Mouse (Mus musculus) lung, postnatal 25 days (tissue): ENCODE measurements around the gene Hbb-y.
"Not testable (repeated sequence)": the region's sequence is repeated elsewhere in the genome, so short reads cannot be mapped to it uniquely, and the experiment has no call there.

Source experiments
- DNase-seq: peaks from one replicate; pipeline ENCODE4 v3.0.0; 2022; ENCODE audit warnings: low spot score

Gene Hbb-y

DNA sequence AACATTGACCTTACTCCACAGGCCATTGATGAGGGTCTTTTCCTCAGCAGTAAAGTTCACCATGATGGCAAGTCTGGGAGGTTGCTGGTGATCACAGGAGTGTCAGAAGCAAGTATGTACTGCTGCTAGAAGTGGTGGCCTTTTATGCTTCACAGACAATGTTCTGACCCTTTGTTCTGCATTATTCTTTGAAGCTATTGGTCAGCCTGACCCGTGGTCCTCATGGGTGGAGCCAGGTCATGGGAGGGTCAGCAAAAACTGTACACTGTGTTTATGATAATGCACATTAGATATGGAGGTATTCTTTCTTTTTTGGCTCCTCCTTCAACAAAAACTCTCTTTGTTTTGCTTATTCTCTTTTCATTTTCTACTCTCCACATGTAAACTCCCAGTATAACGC lies at the start of gene Hbb-y:
Gene Hbb-y (minus strand): TSS at position 127 of the 400 bp plus-strand sequence.
- no peak for DNase-seq

DNA sequence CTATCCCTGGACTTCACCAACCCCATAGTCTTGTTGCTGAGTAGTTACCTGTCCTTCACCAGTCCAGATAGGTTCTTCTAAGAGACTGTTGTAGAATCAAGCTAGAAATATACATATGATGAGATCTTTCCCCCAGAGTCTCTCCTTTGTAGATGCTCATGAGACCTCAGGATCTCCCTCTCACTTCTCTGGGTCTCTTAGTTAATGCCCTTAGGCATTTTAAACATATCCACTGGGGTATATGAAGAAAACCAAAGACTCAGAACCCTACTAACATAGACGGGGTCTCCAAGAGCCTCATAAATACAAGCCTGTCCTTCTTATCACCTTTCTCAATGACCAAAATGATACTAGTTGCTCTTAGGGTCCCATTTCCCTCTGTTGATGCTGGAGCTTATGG lies 41.4 kb upstream of the Hbb-y start, which contains the start of gene Olfr64:
Gene Olfr64 (minus strand): TSS at position 101 of the 400 bp plus-strand sequence.
- no peak for DNase-seq

DNA sequence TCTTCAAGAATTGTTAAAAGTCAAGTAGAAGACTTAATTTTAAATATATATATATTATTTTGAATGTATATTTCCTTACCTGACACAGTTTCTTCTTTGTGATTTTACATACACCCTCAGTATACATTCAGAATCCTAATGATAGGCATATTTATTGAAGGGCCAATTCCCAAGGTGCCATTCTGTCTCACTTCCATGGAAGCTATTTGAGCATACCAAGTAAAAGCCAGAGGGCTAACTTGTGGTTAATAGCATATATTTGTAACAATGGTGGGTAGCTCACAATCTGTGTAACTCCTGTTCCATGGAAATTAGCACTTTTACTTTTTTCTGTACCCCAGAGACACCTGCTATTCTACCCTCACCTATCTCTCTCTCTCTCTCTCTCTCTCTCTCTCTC lies 33.1 kb upstream of the Hbb-y start, which contains the start of gene Olfr66:
Gene Olfr66 (minus strand): TSS at position 101 of the 400 bp plus-strand sequence.
- DNase-seq, result no peak

GRCm38 (mm10) chr7:103877093-103877492 lies 24.1 kb upstream of the Hbb-y start:
- no peak for DNase-seq

DNA sequence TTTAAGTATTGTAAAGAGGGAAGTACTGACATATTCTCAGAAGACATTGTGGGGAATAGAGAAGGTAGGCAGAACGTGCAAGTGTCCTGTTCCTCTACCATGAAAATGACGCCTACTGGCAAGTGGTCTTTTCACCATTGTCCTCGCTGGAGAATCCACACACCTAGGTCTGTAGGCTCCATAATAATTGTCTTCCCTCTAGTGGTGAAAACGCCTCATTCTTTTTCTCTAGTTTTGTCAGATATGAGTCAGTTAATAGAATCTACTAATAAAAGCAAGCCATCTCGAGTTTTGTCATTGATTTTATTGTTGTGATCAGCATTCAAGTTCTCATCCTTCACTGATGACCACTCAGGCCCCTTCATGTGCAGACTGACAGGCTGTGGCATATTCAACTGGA lies 21.4 kb upstream of the Hbb-y start:
- DNase-seq, result no peak

DNA sequence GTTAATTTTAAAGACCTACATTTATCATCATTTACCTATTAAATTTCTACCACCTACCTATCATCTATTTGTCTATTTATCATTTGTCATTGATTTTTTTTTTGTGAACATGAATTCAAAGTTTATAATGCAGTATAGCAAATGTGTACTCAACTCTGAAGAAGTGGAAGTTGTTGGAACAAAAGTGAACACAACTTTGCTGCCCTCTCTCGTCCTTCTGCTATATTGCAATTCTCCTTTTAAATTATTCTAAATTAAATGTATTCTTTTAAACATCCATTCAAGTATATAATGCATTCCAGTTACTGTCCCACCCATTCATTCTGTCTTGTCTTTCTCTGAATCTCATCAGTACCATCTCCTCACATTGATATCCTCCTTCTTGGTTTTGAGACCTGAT lies 20.0 kb upstream of the Hbb-y start:
- no peak for DNase-seq

GRCm38 (mm10) chr7:103870667-103871066 lies 17.7 kb upstream of the Hbb-y start:
- DNase-seq, result no peak

DNA sequence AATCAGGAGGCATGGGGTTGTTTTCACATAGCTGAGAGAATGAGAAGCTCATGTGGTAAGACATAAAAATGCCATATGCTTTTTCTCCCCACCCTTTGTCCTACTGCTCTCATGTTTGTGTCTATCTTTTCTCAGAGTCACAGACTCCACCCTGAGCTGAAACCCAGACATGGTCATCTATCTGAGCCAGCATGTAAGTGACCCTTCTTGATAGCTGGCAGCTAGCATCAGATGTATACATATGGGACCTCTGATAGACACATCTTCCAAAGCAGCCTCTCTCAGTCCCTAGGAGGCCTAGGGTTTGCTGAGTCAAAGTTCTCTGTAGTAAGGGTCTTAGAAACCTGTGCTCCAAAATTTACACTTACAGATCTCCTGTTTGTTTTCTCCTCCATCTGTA lies 12.7 kb upstream of the Hbb-y start:
- DNase-seq, result no peak

DNA sequence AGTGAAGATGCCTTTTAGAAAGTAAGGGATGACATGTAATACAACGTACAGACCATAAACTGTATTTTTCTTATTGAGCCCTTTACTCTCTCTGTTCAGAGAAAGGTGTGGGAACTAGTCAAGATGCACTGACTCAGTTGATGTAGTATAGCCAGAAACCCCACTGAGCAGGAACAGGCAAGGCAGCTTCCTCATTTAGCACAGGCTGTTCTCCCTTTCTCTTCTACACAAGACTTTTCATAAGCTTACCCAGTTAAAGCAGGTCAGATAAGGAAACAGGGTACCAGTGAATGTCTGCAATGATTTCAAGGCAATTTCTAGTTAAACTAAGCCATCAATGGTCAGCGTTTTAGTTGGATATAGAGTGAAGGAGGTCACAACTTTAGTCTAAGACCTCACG lies 8.5 kb upstream of the Hbb-y start:
- no peak for DNase-seq

DNA sequence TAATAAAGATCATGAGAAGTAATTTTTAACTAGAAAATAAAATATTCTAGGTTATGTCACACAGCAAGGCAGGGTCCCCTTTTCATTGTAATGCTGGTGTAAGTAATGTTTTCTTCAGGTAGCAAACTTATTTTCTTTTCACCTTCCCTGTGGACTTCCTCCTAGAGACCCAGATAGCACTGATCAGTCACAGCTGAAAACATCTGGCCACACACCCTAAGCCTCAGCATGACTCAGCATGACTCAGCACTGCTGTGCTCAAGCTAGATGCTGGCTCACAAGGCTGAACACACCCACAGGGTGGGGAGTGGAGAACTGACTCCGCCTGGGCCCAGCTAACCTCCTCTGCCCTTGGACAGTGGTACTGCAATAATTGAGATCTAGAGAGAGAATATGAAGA lies 7.8 kb upstream of the Hbb-y start:
- DNase-seq, result no peak

DNA sequence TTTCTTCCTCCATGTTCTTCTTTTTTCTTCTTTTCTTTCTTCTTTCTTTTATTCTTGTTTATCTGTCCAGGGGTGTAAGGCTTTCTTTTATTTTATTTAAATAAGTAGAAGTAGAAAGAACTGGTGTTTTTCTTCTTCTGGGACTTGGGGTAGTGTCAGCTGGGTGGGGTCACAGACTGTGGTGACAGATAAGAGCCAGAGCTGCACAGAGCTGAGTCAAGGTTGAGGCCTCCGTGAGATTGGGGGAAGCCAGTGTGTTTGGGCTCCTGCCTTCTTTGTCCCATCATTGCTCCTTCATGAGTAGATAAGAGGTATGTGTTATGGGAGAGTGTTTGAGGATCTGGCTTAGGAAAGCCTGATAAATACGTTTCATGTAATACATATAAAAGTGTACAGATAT lies 6.1 kb upstream of the Hbb-y start:
- DNase-seq, result no peak

GRCm38 (mm10) chr7:103854669-103855068 lies 1.7 kb upstream of the Hbb-y start:
- no peak for DNase-seq

DNA sequence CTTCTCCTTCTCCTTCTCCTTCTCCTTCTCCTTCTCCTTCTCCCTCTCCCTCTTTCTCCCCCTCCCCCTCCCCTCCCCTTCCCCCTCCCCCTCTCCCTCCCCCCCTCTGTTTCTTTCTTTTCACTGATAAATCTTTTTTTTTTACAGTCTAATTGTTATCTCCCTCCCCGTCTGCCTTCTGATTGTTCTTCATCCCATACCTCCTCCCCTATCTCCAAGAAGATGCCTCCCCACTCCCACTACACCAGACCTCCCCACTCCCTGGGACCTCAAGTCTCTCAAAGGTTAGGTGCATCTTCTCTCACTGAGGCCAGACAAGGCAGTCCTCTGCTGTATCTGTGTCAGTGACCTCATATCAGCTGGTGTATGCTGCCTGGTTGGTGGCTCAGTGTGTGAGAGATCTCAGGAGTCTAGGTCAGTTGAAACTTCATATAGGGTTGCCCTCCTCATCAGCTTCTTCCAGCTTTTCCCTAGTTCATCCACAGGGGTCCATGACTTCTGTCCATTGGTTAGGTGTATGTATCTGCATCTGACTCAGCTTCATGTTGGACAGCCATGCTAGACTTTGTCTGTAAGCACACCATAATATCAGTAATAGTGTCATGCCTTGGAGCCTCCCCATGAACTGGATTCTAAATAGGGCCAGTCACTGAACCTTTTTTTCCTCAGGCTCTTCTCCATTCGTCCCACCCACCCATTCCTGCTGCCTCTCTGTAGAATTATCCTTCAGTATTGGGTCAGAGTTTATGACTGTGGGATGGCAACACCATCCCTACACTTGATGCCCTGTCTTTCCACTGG lies 8.3 kb downstream of the Hbb-y start:
- DNase-seq, result no peak

GRCm38 (mm10) chr7:103843034-103843433 lies 10.0 kb downstream of the Hbb-y start, which contains the start of gene Hbb-bh1:
Gene Hbb-bh1 (minus strand): TSS chr7:103843164.
- no peak for DNase-seq

GRCm38 (mm10) chr7:103840268-103840667 lies 12.7 kb downstream of the Hbb-y start, which contains the start of gene Hbb-bh2:
Gene Hbb-bh2 (minus strand): TSS chr7:103840520.
- no peak for DNase-seq

DNA sequence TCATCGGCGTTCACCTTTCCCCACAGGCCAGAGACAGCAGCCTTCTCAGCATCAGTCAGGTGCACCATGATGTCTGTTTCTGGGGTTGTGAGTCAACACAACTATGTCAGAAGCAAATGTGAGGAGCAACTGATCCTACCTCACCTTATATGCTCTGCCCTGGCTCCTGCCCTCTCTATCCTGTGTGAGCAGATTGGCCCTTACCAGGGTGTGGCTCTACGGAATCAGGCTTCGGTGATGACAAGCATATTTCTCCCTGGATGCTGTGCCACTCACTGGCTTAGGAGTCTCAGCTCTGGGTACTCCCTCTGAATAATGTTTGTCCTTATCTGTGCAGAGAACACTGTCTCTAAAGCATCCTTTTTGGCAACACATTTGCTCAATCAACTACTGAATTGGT lies 25.2 kb downstream of the Hbb-y start, which contains the start of gene Hbb-bs:
Gene Hbb-bs (minus strand): TSS at position 289 of the 400 bp plus-strand sequence.
- no peak for DNase-seq

GRCm38 (mm10) chr7:103827139-103827538 lies 25.9 kb downstream of the Hbb-y start:
- DNase-seq, result not testable (repeated sequence)

DNA sequence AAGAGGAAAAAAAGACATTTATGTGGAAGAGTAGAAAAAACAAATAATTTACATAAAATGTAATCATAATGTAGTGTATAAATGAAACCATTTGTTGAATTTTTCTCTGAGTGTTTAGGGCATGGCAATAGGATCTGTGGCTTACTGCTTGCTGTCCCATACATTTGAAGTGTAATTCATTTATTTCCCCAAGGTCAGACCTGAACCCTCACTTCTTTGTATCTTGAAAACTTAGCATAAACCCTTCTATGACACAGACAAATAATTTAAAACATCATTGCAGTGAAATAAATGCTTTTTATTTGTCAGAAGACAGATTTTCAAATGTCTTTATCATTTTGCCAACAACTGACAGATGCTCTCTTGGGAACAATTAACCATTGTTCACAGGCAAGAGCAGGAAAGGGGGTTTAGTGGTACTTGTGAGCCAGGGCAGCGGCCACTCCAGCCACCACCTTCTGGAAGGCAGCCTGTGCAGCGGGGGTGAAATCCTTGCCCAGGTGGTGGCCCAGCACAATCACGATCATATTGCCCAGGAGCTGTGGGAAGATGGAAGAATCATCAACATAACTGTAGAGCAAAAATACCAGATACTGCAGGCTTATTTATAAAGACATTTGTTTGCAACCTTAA lies 26.6 kb downstream of the Hbb-y start:
- no peak for DNase-seq

DNA sequence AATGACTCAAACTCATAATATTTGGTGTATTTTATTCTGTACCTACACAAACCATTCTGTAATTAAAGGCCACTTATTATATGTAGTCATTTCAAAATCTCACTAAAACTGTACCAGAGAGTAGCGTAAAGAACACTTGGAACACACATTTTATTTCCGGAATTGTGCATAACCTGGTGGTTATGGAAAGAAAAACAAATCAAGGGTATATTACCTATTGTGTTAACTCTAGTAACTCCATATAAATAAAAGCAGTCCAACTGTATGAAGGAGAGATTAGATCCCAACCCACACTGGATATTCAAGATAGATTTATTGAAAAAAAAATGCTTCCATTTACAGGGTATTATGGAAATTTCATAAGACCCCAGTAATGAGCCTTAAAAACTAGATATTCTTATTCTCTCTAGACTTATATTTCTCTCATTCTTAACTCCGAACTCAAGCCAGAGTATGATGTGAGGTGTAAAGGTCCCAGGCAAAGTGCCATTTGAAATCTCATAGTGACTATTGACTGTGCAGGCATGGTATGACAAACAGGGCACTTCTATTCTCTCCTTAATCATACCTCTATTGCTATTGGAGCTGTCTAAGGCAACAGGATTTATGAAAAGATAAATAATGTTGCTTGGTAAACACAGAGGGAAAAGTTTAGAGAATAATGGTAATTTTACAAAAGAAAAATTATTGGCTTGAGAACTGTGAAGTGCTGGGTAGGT lies 27.3 kb downstream of the Hbb-y start:
- DNase-seq, result no peak

- DNase-seq, result no peak
Measured at GRCm38 (mm10) chr7:103824597-103824996, 28.4 kb downstream of the Hbb-y start.

DNA sequence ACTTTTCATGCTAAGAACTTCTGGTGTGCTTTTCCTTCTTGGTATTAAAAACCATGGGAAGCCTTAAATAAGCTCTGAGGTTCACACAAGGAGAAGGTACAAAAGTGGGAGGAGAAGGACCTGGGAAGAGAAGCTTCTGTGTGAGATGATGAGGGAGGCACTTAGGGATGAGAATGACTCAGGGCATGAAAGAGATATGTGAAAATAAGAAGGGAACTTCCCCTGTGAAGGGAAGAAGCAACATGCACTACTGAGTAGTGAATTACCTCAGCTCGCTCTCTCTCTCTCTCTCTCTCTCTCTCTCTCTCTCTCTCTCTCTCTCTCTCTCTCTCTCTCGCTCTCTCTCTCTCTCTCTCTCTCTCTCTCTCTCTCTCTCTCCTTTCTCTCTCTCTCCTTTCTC lies 37.9 kb downstream of the Hbb-y start:
- DNase-seq, result not testable (repeated sequence)

- DNase-seq, result no peak
Measured at GRCm38 (mm10) chr7:103813766-103814165, 39.2 kb downstream of the Hbb-y start, which contains the start of gene Hbb-bt. Gene Hbb-bt (minus strand): TSS chr7:103813996.
